Mouse (Mus musculus) heart, embryonic 10.5 days (tissue): Measurements from ENCODE around the gene B3gnt6. TPM values are rescaled to one million over a fixed set of nuclear protein-coding genes. Genes with fewer than 3 reads are reported as not detected.
A peak's percentile ranks its signal among the peaks of the same experiment; 100 is the strongest.

ENCODE experiments used
- DNase-seq: peaks from one replicate; pipeline ENCODE4 v3.0.0-alpha.2; 2017; ENCODE audit warnings: low spot score
- H3K27ac ChIP-seq: fragments of 300-500 bp; sonication (generic); 2 replicates; pipeline ENCODE4 v1.5.1; 2016; ENCODE audit warnings: mild to moderate bottlenecking
- H3K27me3 ChIP-seq: fragments of 300-500 bp; sonication (generic); 2 replicates; pipeline ENCODE4 v1.6.1; 2016; ENCODE audit warnings: mild to moderate bottlenecking; ENCODE audit not compliant: poor library complexity, insufficient read depth, severe bottlenecking
- H3K36me3 ChIP-seq: fragments of 300-500 bp; sonication (generic); 2 replicates; pipeline ENCODE4 v1.6.1; 2016; ENCODE audit warnings: mild to moderate bottlenecking, moderate library complexity
- H3K4me1 ChIP-seq: fragments of 300-500 bp; sonication (generic); 2 replicates; pipeline ENCODE4 v1.6.1; 2016; ENCODE audit warnings: mild to moderate bottlenecking
- H3K4me3 ChIP-seq: fragments of 300-500 bp; sonication (generic); 2 replicates; pipeline ENCODE4 v1.5.1; 2016; ENCODE audit warnings: mild to moderate bottlenecking, moderate library complexity
- H3K9me3 ChIP-seq: fragments of 300-500 bp; sonication (generic); 2 replicates; pipeline ENCODE4 v1.6.1; 2016; ENCODE audit warnings: mild to moderate bottlenecking, moderate library complexity
- WGBS: fragments of 180-500 bp; shearing (Covaris S2); methylation state at CpG from one replicate; pipeline ENCODE4 v1.1.7; 2016; 5-methylcytosine and 5-hydroxymethylcytosine counted together
- polyA plus RNA-seq: library from polyadenylated mRNA; unstranded; fragments of >200 nt; fragmentation: Nextera tagmentation; extraction: Ambion mirVana; gene quantifications from 2 replicates; pipeline ENCODE4 v1.2.1, GENCODE M21; 2016

The B3gnt6 gene
- polyA plus RNA-seq, 1 experiment from 2014 or later = not detected

- Histone ChIP-seq H3K9me3 (no peaks in the 10 kb centered on the region), H3K4me3 (no peak overlapping the region), H3K4me1 (peaks cover 69% of the 10 kb centered on the region), H3K27me3 (peaks cover 7% of the 10 kb centered on the region; the same call in 1 of the 2 replicates), H3K27ac (peak overlapping the region; percentile 71), H3K36me3 (no peaks in the 10 kb centered on the region)
- WGBS = 23% methylated on average over 4 of the region's 4 CpGs
- peak; percentile 76 for DNase-seq
These were observed 25.9 kb downstream of the B3gnt6 start for GRCm38 (mm10) chr7:98173408-98173807.

DNA sequence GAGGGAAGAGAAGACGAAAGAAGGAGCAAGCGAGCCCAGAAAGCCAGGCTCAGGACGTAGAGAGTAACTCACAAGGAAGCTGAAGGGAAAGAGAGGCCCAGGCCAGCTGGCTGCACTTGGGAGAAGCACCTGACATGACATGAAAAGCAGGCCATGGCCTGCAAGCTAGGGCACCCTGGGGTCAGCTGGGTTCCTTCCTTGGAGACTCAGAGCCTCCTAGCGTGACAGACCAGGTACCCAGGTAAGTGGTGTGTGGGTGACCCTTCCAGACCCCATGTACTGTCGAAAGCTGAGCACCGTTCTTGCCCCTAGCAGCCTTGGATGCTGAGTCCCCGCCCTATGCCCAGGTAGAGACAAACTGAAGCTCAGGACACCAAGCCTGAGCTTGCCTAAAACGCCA, 26.6 kb downstream of the B3gnt6 start:
- Histone ChIP-seq H3K4me3 (no peak overlapping the region), H3K27me3 (peaks cover 7% of the 10 kb centered on the region; the same call in 1 of the 2 replicates), H3K9me3 (no peaks in the 10 kb centered on the region), H3K27ac (peak overlapping the region; percentile 71), H3K4me1 (peaks cover 62% of the 10 kb centered on the region), H3K36me3 (no peaks in the 10 kb centered on the region)
- DNase-seq = no peak
- 75% methylated on average over 8 of the region's 8 CpGs for WGBS

DNA sequence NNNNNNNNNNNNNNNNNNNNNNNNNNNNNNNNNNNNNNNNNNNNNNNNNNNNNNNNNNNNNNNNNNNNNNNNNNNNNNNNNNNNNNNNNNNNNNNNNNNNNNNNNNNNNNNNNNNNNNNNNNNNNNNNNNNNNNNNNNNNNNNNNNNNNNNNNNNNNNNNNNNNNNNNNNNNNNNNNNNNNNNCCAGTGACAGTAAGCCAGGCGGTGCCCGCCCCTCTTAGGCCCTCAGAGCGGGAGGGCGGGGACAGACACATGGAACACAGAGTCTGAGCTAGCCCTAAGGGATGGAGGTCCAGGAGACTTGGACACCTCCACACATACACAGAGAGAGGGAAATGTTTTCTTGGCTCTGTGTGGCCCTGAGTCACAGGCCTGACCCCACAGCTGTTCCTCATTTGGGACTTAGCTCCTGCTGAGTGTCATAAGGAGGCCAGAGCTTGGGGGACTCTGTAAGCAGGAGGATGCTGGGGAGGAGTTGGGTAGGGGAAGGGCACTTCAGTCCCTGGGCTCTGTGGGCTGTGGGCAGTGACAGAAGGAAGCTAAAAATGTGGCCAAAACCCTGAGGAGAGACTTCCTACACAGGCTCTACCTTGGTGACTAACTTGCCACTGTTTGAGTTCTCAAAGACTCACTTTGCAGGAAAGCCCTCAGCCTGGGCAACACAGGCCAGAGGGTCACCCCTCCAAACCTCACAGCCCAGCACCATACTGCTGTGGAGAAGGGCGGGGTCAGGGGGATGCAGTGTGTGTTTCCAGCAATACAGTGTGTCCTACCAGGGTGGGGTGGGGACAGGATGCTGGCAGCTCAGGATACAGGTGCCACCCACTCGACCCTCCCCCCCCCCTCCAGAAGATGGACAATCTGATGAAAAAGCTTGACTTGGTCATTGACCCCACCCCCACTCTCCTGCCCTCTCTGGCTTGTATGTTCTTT, 27.9 kb downstream of the B3gnt6 start:
- peaks cover 49% of the 10 kb centered on the region for H3K4me1 ChIP-seq
- no peaks in the 10 kb centered on the region for H3K27me3 ChIP-seq
- H3K27ac ChIP-seq = peak overlapping the region; percentile 71
- no peaks in the 10 kb centered on the region for H3K36me3 ChIP-seq
- DNase-seq = peak; percentile 89
- H3K9me3 ChIP-seq = no peaks in the 10 kb centered on the region
- H3K4me3 ChIP-seq = no peak overlapping the region
- WGBS = 44% methylated on average over 6 of the region's 6 CpGs

- WGBS = 58% methylated on average over 10 of the region's 10 CpGs
- peak; percentile 74 for DNase-seq
- H3K4me3 ChIP-seq = no peak overlapping the region
- H3K36me3 ChIP-seq = no peaks in the 10 kb centered on the region
- peak overlapping the region; percentile 83 for H3K27ac ChIP-seq
- no peaks in the 10 kb centered on the region for H3K27me3 ChIP-seq
- no peaks in the 10 kb centered on the region for H3K9me3 ChIP-seq
- peaks cover 44% of the 10 kb centered on the region for H3K4me1 ChIP-seq
These were observed 34.2 kb downstream of the B3gnt6 start for GRCm38 (mm10) chr7:98164999-98165528.

GRCm38 (mm10) chr7:98164382-98164998, 34.8 kb downstream of the B3gnt6 start:
- Histone ChIP-seq H3K36me3 (no peaks in the 10 kb centered on the region), H3K9me3 (no peaks in the 10 kb centered on the region), H3K4me3 (no peak overlapping the region), H3K4me1 (peaks cover 50% of the 10 kb centered on the region), H3K27me3 (no peaks in the 10 kb centered on the region), H3K27ac (peak overlapping the region; percentile 83)
- 79% methylated on average over 9 of the region's 9 CpGs for WGBS
- DNase-seq = peak; percentile 70

GRCm38 (mm10) chr7:98163700-98164099, 35.6 kb downstream of the B3gnt6 start:
- Histone ChIP-seq H3K4me3 (no peak overlapping the region), H3K4me1 (peaks cover 58% of the 10 kb centered on the region), H3K27me3 (no peaks in the 10 kb centered on the region), H3K27ac (no peak overlapping the region), H3K9me3 (no peaks in the 10 kb centered on the region), H3K36me3 (no peaks in the 10 kb centered on the region)
- 42% methylated on average over 3 of the region's 3 CpGs for WGBS
- DNase-seq = no peak

DNA sequence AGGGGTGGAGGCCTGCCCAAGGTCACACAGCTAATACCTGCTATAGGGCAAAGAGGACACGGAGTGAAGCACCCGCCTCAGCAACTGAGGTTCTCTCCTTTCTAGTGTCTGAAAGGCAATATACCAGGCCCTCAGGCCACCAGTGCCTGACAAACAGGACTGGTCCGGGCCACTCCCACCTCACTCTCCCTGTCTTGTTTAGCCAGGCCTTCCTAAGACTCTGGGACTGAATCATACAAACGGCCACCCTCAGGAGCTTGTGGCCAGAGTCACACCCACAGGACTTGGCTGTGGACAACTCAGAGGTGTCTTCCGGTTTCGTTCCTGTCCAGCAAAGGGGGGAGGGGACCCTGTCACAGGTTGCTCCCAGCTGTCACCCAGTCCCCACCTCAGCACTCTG, 37.0 kb downstream of the B3gnt6 start:
- WGBS = 70% methylated on average over 6 of the region's 6 CpGs
- no peak for DNase-seq
- peak overlapping the region; percentile 80; the same call in 1 of the 2 replicates for H3K27ac ChIP-seq
- H3K4me1 ChIP-seq = peaks cover 69% of the 10 kb centered on the region
- H3K36me3 ChIP-seq = no peaks in the 10 kb centered on the region
- no peaks in the 10 kb centered on the region for H3K9me3 ChIP-seq
- H3K4me3 ChIP-seq = no peak overlapping the region
- H3K27me3 ChIP-seq = no peaks in the 10 kb centered on the region

- no peaks in the 10 kb centered on the region for H3K9me3 ChIP-seq
- peak overlapping the region; percentile 80 for H3K27ac ChIP-seq
- peaks cover 85% of the 10 kb centered on the region for H3K4me1 ChIP-seq
- no peaks in the 10 kb centered on the region for H3K36me3 ChIP-seq
- no peaks in the 10 kb centered on the region for H3K27me3 ChIP-seq
- WGBS = 39% methylated on average over 8 of the region's 8 CpGs
- no peak for DNase-seq
- 0 out of 2 replicates have a peak overlapping the region, but pooled peaks have one; percentile 6 for H3K4me3 ChIP-seq
These were observed 39.1 kb downstream of the B3gnt6 start for GRCm38 (mm10) chr7:98160041-98160740.

GRCm38 (mm10) chr7:98158481-98158880, 40.8 kb downstream of the B3gnt6 start:
- no peaks in the 10 kb centered on the region for H3K9me3 ChIP-seq
- H3K4me1 ChIP-seq = peaks cover 79% of the 10 kb centered on the region
- peak overlapping the region; percentile 80; the same call in 1 of the 2 replicates for H3K27ac ChIP-seq
- DNase-seq = no peak
- H3K4me3 ChIP-seq = no peak overlapping the region
- H3K36me3 ChIP-seq = no peaks in the 10 kb centered on the region
- H3K27me3 ChIP-seq = no peaks in the 10 kb centered on the region
- 37% methylated on average over 8 of the region's 8 CpGs for WGBS

- Histone ChIP-seq H3K9me3 (no peaks in the 10 kb centered on the region), H3K36me3 (no peaks in the 10 kb centered on the region), H3K4me3 (no peak overlapping the region), H3K27me3 (no peaks in the 10 kb centered on the region), H3K4me1 (peaks cover 83% of the 10 kb centered on the region), H3K27ac (peak overlapping the region; percentile 38; the same call in 1 of the 2 replicates)
- DNase-seq = no peak
- 46% methylated on average over 5 of the region's 5 CpGs for WGBS
These were observed 41.5 kb downstream of the B3gnt6 start for GRCm38 (mm10) chr7:98157636-98158332.

- H3K4me1 ChIP-seq = peaks cover 82% of the 10 kb centered on the region
- no peaks in the 10 kb centered on the region for H3K9me3 ChIP-seq
- peak overlapping the region; percentile 74 for H3K27ac ChIP-seq
- H3K36me3 ChIP-seq = no peaks in the 10 kb centered on the region
- peak overlapping the region; percentile 20; the same call in 1 of the 2 replicates for H3K4me3 ChIP-seq
- DNase-seq = no peak
- no peaks in the 10 kb centered on the region for H3K27me3 ChIP-seq
- 26% methylated on average over 2 of the region's 3 CpGs for WGBS
These were observed 43.0 kb downstream of the B3gnt6 start for GRCm38 (mm10) chr7:98156280-98156665.
